Mouse (Mus musculus) testis, adult 2 months (tissue): ENCODE results near the gene Nfib.

ENCODE experiments used
- CTCF ChIP-seq: fragments of 200-500 bp; IDR thresholded peaks from 2 replicates; pipeline ENCODE4 v1.5.1; 2012; ENCODE audit warnings: low read depth, mild to moderate bottlenecking, inconsistent platforms, low read length, moderate library complexity; ENCODE audit not compliant: control insufficient read depth, insufficient read depth, insufficient replicate concordance
- POLR2A ChIP-seq: fragments of 200-500 bp; IDR thresholded peaks from 2 replicates; pipeline ENCODE4 v1.6.1; 2012; ENCODE audit warnings: low read depth, mild to moderate bottlenecking, inconsistent platforms, low read length, moderate library complexity; ENCODE audit not compliant: control insufficient read depth

- no peak for TF ChIP-seq CTCF
- TF ChIP-seq POLR2A: no peak
These were observed 81.7 kb downstream of the Nfib start for GRCm38 (mm10) chr4:82623835-82624234.
